Mouse (Mus musculus) myocyte (in vitro differentiated cells): Measurements from ENCODE around the gene 1700025G04Rik. TPM values are rescaled to one million over a fixed set of nuclear protein-coding genes. Genes with fewer than 3 reads are reported as not detected.
A peak's percentile ranks its signal among the peaks of the same experiment; 100 is the strongest.

ENCODE experiments used
- H3K27me3 ChIP-seq: one replicate; pipeline ENCODE4 v1.6.1; 2011; ENCODE audit not compliant: control insufficient read depth, insufficient read depth, insufficient read length
- H3K36me3 ChIP-seq: one replicate; pipeline ENCODE4 v1.6.1; 2011; ENCODE audit not compliant: control insufficient read depth, insufficient read depth
- H3K4me2 ChIP-seq: one replicate; pipeline ENCODE4 v1.6.1; 2011; ENCODE audit warnings: low read depth, control low read depth
- H3K4me3 ChIP-seq: one replicate; pipeline ENCODE4 v1.5.1; 2011; ENCODE audit warnings: mild to moderate bottlenecking, control low read depth, moderate library complexity
- H3K79me2 ChIP-seq: one replicate; pipeline ENCODE4 v1.6.1; 2011; ENCODE audit not compliant: control insufficient read depth, insufficient read depth
- H3ac ChIP-seq: one replicate; pipeline ENCODE4 v1.6.1; 2011; ENCODE audit not compliant: control insufficient read depth, insufficient read length
- CEBPB ChIP-seq: IDR thresholded peaks from 2 replicates; pipeline ENCODE4 v1.6.1; 2011; ENCODE audit warnings: mild to moderate bottlenecking, moderate library complexity; ENCODE audit not compliant: poor library complexity, insufficient read depth, severe bottlenecking
- E2F4 ChIP-seq: IDR thresholded peaks from one replicate; pipeline ENCODE4 v1.6.1; 2011; ENCODE audit warnings: mild to moderate bottlenecking, control low read depth, moderate library complexity; ENCODE audit not compliant: insufficient read depth
- MAX ChIP-seq: IDR thresholded peaks from one replicate; pipeline ENCODE4 v1.6.1; 2011; ENCODE audit warnings: low read depth, mild to moderate bottlenecking, control low read depth
- MYOD1 ChIP-seq, 3 experiments: IDR thresholded peaks; one replicate each; pipeline ENCODE4 v1.6.1; 2011; ENCODE audit warnings: control low read depth in 2 of 3, low read depth in 2 of 3, mild to moderate bottlenecking in 2 of 3, moderate library complexity in 1 of 3; ENCODE audit not compliant: insufficient read length in 2 of 3, control insufficient read depth in 1 of 3
- MYOG ChIP-seq, 3 experiments: IDR thresholded peaks; one replicate each; pipeline ENCODE4 v1.6.1; 2011; ENCODE audit warnings: control low read depth in 2 of 3, low read depth in 2 of 3, mild to moderate bottlenecking in 2 of 3; ENCODE audit not compliant: insufficient read length in 2 of 3, control insufficient read depth in 1 of 3, insufficient read depth in 1 of 3
- POLR2A ChIP-seq: IDR thresholded peaks from one replicate; pipeline ENCODE4 v1.6.1; 2011; ENCODE audit warnings: low read depth, mild to moderate bottlenecking, control low read depth, moderate library complexity; ENCODE audit not compliant: insufficient read length
- POLR2AphosphoS2 ChIP-seq: IDR thresholded peaks from one replicate; pipeline ENCODE4 v1.6.1; 2011; ENCODE audit warnings: low read depth, control low read depth; ENCODE audit not compliant: insufficient read length
- REST ChIP-seq: IDR thresholded peaks from one replicate; pipeline ENCODE4 v1.6.1; 2011; ENCODE audit warnings: mild to moderate bottlenecking, control low read depth, moderate library complexity; ENCODE audit not compliant: insufficient read depth, insufficient read length
- SRF ChIP-seq: IDR thresholded peaks from one replicate; pipeline ENCODE4 v1.6.1; 2011; ENCODE audit warnings: low read depth; ENCODE audit not compliant: control insufficient read depth, insufficient read length
- TCF12 ChIP-seq: IDR thresholded peaks from one replicate; pipeline ENCODE4 v1.6.1; 2011; ENCODE audit warnings: mild to moderate bottlenecking, control low read depth; ENCODE audit not compliant: poor library complexity, insufficient read depth, severe bottlenecking
- TCF3 ChIP-seq: IDR thresholded peaks from one replicate; pipeline ENCODE4 v1.6.1; 2011; ENCODE audit warnings: low read depth, control low read depth; ENCODE audit not compliant: insufficient read length
- USF1 ChIP-seq: IDR thresholded peaks from one replicate; pipeline ENCODE4 v1.6.1; 2011; ENCODE audit warnings: low read depth, mild to moderate bottlenecking, control low read depth, moderate library complexity
- polyA plus RNA-seq: library from polyadenylated mRNA; unstranded; fragments of >200 nt; fragmentation: generic; extraction: Trizol; gene quantifications from one replicate; pipeline ENCODE4 v1.2.1, GENCODE M21; 2012; ENCODE audit warnings: missing spikeins

Gene 1700025G04Rik
- polyA plus RNA-seq, 1 experiment = 3.3 TPM

DNA sequence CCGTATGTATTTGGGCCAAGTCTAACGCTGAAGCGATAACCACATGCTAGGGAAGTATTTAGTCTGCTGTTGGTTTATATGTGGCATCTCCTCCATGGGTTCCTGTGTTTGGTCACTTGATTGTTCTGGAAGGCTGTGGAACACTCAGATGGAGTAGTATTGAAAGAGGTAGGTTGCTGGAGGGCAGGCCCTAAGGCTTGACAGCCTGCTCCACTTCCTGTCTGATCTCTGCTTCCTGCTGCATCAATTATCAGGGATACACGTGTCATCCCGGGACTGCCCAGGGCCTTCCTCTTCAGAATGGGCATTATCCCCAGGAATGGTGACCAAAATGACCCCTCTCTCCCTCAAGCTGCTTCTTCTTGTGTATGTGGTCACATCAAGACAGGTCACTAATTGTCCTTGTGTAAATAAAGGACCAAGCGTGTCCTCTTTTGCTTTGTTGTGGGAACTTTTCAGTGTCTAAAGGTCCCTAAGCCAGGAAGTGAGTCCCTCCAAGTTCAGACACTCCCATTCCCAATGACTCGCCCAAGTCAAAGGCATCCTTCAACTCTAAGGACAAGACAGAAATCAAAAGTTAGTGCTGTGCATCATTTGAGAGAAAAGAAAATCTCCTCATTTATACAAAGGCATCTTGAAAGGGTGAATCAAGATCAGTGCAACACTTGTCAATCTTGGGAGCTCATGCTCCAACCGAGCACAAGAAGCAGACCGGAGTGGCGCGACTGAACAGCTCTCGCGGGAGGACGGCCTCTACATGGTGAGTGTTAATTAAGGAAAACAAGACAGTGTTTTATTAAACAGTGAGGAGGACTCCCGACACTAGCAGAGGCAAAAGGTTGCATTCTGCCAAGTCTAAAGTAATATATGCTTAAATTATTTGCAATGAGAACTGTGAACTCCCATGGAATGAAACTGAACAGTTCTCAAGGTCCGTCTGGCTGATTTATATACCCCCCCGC lies 114.2 kb downstream of the 1700025G04Rik start:
- no peak for TF ChIP-seq MYOG (IDR thresholded peaks at IDR 0.05; ENCODE audit: control insufficient read depth in 1 of 3, insufficient read depth in 1 of 3, insufficient read length in 2 of 3, low read depth in 2 of 3)
- TF ChIP-seq REST = no peak
- TF ChIP-seq TCF12 = no peak
- TF ChIP-seq SRF = no peak
- no peak for TF ChIP-seq POLR2A
- TF ChIP-seq CEBPB = no peak
- TF ChIP-seq E2F4 = no peak
- TF ChIP-seq USF1 = no peak
- TF ChIP-seq MYOD1 (IDR thresholded peaks at IDR 0.05; ENCODE audit: control insufficient read depth in 1 of 3, insufficient read length in 2 of 3, low read depth in 2 of 3) = no peak
- TF ChIP-seq MAX = no peak
- TF ChIP-seq TCF3 = no peak
- TF ChIP-seq POLR2AphosphoS2 = no peak
- Histone ChIP-seq H3K27me3 (no peaks in the 10 kb centered on the region), H3K4me2 (no peak overlapping the region), H3K4me3 (no peak overlapping the region), H3K79me2 (no peaks in the 10 kb centered on the region), H3K36me3 (no peaks in the 10 kb centered on the region), H3ac (no peak overlapping the region)

DNA sequence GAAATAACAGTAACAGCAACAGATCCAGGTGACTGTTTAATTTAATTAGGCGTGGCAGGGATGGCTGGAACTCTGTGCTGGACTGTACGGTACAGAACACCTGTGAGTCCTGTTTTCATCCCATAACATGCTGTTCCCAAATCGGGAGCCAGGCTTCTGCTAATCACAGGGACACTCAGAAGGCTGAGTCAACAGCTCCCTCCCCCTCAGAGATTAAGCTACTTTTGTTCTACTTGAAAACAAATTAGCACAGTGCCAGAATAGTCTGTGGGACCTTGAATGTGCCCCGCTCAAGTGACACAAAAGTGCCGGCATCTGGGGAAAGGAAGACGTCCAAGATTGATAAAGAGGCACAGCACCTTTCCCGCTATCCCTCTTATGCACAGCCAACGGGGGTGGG lies 115.0 kb downstream of the 1700025G04Rik start:
- Histone ChIP-seq H3K27me3 (no peaks in the 10 kb centered on the region), H3K4me3 (no peak overlapping the region), H3K4me2 (no peak overlapping the region), H3ac (no peak overlapping the region), H3K36me3 (no peaks in the 10 kb centered on the region), H3K79me2 (no peaks in the 10 kb centered on the region)
- TF ChIP-seq CEBPB = no peak
- no peak for TF ChIP-seq REST
- TF ChIP-seq MYOG (IDR thresholded peaks at IDR 0.05; ENCODE audit: control insufficient read depth in 1 of 3, insufficient read depth in 1 of 3, insufficient read length in 2 of 3, low read depth in 2 of 3) = no peak
- no peak for TF ChIP-seq TCF3
- no peak for TF ChIP-seq SRF
- no peak for TF ChIP-seq POLR2AphosphoS2
- TF ChIP-seq TCF12 = no peak
- TF ChIP-seq USF1 = no peak
- TF ChIP-seq POLR2A = no peak
- TF ChIP-seq MYOD1 (IDR thresholded peaks at IDR 0.05; ENCODE audit: control insufficient read depth in 1 of 3, insufficient read length in 2 of 3, low read depth in 2 of 3) = no peak
- no peak for TF ChIP-seq MAX
- TF ChIP-seq E2F4 = no peak

DNA sequence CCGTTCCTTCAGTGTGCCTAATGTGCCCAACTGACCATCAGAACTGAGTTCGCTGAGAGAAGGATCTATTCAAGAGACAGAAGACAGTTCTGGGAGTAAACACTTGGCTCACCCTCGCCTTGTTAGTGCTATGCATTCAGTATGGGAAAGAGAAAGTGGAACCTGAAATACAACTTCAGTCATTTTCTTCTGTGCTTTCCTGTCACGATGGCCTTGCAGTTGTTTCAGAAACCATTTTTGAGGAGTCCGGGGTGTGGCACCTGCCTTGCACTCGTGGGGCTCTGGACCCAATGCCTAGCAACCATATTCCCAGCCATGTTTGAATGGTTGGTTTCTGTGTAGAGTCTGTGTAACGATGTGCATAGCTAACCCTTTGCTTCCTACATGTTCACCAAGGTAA lies 115.5 kb downstream of the 1700025G04Rik start:
- Histone ChIP-seq H3K4me3 (no peak overlapping the region), H3K36me3 (no peaks in the 10 kb centered on the region), H3K27me3 (no peaks in the 10 kb centered on the region), H3K4me2 (no peak overlapping the region), H3K79me2 (no peaks in the 10 kb centered on the region), H3ac (no peak overlapping the region)
- TF ChIP-seq REST = no peak
- TF ChIP-seq MYOD1 (IDR thresholded peaks at IDR 0.05; ENCODE audit: control insufficient read depth in 1 of 3, insufficient read length in 2 of 3, low read depth in 2 of 3) = no peak
- no peak for TF ChIP-seq TCF3
- TF ChIP-seq TCF12 = no peak
- TF ChIP-seq POLR2A = no peak
- no peak for TF ChIP-seq MAX
- TF ChIP-seq MYOG (IDR thresholded peaks at IDR 0.05; ENCODE audit: control insufficient read depth in 1 of 3, insufficient read depth in 1 of 3, insufficient read length in 2 of 3, low read depth in 2 of 3) = no peak
- TF ChIP-seq SRF = no peak
- no peak for TF ChIP-seq E2F4
- TF ChIP-seq POLR2AphosphoS2 = no peak
- TF ChIP-seq CEBPB = no peak
- no peak for TF ChIP-seq USF1

DNA sequence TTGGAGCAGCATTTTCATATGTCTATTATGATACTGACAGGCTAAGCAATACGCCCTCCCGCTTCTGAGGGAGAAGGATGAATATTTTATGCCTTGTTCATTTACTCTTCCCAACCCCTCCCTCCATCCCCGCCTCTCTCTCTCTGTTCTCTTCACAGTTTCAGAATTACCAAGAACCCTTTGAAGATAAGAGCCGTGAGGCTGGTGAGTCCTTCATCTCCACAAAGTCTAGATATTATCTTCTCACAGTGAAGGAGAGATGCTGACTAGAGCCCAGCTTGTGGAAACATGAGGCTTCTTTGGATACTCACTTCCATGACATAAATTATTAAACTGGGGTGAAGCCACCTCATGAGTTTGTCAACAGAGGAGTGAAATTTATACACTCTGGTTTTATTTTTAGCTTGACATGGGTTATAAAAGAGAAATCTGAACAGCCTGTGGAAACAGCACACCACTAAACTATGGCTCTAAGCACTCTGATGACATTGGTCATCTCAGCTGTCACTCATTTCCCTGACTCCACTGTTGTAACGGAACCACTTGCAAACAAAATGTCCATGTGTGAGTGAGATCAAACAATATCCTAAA lies 116.7 kb downstream of the 1700025G04Rik start:
- Histone ChIP-seq H3ac (no peak overlapping the region), H3K27me3 (no peaks in the 10 kb centered on the region), H3K36me3 (no peaks in the 10 kb centered on the region), H3K4me3 (no peak overlapping the region), H3K79me2 (no peaks in the 10 kb centered on the region), H3K4me2 (peak overlapping the region; percentile 9)
- TF ChIP-seq TCF12 (no peak), MAX (no peak), TCF3 (no peak), POLR2AphosphoS2 (no peak), CEBPB (no peak), MYOD1 (IDR thresholded peaks at IDR 0.05; ENCODE audit: control insufficient read depth in 1 of 3, insufficient read length in 2 of 3, low read depth in 2 of 3) (no peak), E2F4 (no peak), POLR2A (no peak), REST (no peak), MYOG (IDR thresholded peaks at IDR 0.05; ENCODE audit: control insufficient read depth in 1 of 3, insufficient read depth in 1 of 3, insufficient read length in 2 of 3, low read depth in 2 of 3) (no peak), SRF (no peak), USF1 (no peak)
